Mouse (Mus musculus) v-Abl transformed pro-B cells (cell line): ENCODE measurements at regions not wholly inside any gene's neighbourhood (a gene's known extent, or its start where the extent isn't known, plus 50 kb on each side); places are given as distances from the start of the nearest gene placed in this dataset.

Experiments
- in situ Hi-C, 2 experiments: fragments of 400-800 bp; cut with MboI; formaldehyde crosslinking; loops; one replicate each; pipeline ENCODE4 v1.15.1; 2025; ENCODE audit not compliant: unreplicated experiment in 2 of 2

DNA sequence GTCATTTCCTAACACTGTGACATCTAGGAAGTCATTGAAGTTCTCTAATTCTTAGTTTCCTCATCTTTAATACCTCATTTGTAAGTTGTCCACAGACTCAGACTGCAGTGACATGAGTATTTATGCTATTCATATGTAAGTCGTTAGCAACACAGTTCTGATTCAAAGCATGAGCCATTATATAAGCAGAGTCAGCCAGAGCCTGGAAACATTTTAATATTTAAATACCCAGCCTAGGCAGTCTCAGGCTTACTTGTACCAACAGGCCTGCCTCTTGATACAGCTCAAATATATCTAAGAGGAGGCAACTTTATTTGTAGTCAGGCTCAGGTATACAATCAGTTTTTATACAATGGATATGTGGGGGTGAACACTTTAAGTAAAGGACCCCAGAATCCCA lies 534.8 kb upstream of the Gm26657 start:
- in situ Hi-C loops, result loop anchor here in 1 of 2 experiments (25.0 kb wide), 1 partner anchor 818 kb away; no protein-coding TSS in a partner anchor

DNA sequence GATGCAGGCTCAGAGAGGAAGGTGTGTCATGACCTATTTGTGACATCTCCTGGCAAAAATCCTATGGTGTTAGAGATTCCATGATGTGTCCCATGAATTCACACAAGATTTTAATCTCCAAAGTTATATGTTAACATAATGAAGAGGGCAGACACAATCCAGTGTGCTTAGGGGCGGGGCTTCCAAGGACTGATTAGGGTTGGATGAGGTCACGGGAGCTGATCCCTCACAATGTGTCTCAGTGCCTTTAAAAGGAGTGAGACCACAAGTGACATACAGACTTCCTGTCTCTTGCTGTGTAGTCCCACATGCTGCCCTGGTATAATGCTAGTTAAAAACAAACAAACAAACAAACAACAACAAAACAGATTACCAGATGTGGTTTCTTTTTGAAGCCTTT lies 546.5 kb upstream of the Gm26657 start:
- in situ Hi-C loops, result no loop called here

- in situ Hi-C loops, result no loop called here
Measured at GRCm38 (mm10) chr4:56192516-56192915, 547.4 kb upstream of the Gm26657 start.

GRCm38 (mm10) chr4:56179566-56179965 lies 560.3 kb upstream of the Gm26657 start:
- in situ Hi-C loops, result no loop called here

DNA sequence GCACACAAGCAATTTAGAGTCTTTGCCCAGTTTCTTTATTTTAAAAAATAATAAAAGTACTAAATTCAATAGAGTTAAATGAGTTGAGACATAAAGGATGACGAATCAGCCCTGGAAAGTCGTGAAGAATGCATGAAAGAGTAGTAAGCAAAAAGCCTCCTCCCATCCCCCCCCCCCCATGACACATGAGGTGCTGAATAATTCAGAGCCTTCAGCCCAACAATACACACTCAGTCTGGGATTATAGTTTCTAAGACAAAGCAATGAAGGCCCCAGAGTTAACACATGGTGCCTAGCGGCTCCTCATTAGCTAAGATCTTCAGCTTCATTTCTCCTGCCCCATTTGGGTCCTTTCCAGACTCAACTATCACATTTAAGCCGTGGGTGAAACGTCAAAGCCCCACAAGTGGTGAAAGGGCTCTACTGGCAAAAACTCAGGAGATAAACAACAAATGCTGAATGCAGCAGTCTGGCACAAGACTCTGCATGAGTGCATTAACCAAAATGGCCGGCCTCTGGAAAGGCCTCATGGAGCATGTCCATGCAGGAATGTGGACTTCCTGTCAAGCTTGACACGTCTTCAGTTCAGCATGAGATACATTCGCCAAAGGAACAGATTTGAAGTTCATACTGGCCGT lies 560.9 kb upstream of the Gm26657 start:
- in situ Hi-C loops, result no loop called here

DNA sequence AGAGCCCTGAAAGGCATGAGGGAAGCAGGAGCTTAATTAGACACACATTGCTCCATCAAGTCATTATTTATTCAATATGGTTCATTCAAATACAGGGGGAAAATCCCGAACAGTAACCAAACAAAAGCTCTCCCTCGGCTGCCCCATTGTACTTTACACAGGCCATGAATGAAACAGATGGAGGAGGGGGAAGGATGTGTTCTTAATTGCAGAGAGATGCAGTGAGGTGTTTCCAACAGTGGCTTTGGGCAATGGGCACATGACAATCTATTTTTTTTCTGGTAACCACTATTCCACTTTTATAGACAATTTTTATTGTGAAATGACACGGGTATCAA lies 578.6 kb upstream of the Gm26657 start:
- in situ Hi-C loops, result no loop called here

- in situ Hi-C loops, result no loop called here
Measured at GRCm38 (mm10) chr4:56160551-56161256, 579.2 kb upstream of the Gm26657 start.

GRCm38 (mm10) chr4:56157521-56158065 lies 582.3 kb upstream of the Gm26657 start:
- in situ Hi-C loops, result no loop called here

DNA sequence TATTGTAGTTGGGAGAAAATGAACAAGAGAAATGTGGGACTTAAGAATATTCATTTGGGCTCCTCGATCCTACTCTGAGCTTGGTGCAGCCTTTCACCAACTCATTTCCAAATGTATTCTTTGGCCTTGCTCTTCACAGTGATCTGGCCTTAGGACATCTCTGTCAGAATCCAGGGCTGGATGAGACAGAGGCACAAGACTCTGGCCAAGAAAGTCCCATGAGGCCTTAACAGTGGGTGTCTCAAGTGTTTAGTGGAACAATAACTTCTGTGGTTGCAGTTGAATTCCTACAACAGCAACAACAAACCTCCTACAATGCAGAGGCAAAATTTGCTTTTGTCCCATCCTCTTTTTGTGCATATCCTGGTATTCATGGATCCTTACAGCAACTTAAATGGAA lies 589.2 kb upstream of the Gm26657 start:
- in situ Hi-C loops, result no loop called here

DNA sequence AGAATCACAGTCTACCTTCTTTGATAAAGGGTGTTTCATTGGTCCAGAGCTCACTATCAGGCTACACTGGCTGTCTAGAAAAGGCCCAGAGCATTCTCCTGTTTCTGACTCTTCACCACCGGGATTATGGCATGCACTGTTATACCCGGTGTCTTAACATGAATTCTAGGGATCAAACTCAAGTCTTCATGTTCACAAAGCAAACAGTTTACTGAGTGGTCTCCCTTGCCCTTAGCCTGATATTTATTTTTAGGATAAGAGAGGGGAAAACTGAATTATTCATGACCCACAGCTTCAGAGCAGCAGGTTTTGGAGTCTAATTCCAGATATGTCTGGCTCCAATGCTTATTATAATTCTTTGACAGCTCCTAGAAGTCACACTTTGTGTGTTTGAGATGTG lies 596.0 kb upstream of the Gm26657 start:
- in situ Hi-C loops, result no loop called here

GRCm38 (mm10) chr4:56136837-56137236 lies 603.0 kb upstream of the Gm26657 start:
- in situ Hi-C loops, result no loop called here

DNA sequence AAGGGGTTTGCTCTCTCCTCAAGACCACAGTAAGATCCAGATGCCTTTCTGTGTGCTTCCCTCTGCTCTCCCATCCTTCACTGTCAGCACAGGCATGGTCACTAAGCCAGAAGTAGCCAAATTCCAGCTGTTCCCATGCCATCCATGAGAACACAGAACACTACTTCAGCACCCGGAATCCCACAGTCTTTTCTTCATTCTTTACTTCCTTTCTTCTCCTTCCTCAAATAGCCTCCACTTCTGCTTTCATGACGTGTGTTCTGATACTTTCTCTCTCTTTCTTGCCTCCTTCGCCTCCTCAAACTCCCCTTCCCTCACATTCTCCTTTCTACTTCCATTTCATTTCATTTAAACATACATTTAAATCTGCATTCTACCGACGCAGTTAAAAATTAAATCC lies 602.1 kb upstream of the Klf4 start:
- in situ Hi-C loops, result no loop called here

DNA sequence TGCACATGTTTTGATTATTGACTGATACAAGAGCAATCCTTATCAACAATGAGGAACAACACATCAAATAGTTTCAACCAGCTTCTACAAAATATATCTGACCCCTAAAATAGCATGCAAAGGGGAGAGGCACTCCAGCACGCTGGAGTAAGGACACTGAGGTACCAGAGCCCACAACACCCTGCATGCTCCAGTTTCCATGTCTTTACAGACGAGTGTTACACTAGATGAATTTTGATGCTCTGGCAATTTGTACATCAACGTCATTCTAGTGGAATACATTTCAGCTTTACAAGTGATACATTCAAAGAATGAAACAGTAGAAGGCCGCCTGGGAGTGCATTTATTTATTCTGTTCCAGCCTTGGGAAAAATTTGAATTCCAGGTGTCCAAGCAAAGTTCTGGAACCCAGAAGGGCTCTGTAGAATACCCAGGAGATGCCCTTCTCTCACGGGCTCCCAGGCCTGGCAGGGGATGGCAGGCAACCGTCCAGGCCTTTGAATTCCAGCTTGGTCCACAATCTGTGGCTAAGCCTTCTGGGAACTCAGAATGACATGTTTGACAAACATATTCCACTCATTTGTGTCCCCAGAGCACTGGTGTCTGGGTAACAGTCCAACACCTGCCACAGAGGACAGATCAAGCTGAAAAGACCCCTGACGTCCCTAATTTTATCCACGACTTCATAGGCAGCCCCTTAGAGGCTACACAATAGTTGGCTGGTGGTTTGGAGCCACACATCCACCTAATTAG lies 595.6 kb upstream of the Klf4 start:
- in situ Hi-C loops, result no loop called here

- in situ Hi-C loops, result no loop called here
Measured at GRCm38 (mm10) chr4:56124515-56124914, 592.2 kb upstream of the Klf4 start.

DNA sequence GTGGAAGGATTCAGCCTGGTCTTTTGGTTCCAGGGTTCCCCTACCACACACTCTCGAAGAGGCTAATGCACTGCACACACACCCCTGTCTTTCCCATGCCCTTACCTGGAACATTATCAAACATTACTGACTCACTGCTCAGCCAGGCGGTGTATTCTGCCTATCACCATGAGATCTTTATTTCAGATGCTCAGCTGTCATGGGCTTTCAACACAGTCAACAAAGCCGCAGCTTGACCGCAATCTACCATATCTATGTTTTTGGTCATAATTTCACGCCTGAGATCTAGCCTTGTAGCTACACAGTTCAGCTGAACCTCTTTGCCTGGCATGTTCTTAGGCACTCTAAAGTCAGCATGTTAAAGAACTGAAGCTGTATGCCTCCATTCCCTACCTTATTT lies 589.9 kb upstream of the Klf4 start:
- in situ Hi-C loops, result no loop called here

DNA sequence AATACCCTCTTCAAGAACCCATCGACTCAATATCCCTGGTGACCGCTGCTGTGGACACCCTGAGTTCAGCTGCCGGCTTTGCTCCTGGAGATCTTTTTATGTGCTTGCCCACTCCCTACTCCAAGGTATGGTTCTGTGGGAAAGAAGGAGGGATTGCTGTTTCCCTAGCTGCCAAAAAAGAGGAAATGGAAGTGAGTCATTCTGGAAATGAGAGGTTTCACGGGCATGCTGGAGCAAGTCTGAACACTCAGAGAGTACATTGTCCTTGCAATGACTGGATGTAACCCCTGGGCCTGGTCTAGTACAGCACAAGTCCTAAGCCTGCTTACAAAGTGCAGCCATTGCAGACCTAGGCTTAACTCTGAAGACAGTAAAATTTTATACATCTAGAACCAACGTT lies 589.4 kb upstream of the Klf4 start:
- in situ Hi-C loops, result no loop called here

- in situ Hi-C loops, result no loop called here
Measured at GRCm38 (mm10) chr4:56120357-56120756, 588.1 kb upstream of the Klf4 start.

- in situ Hi-C loops, result no loop called here
Measured at GRCm38 (mm10) chr4:56113701-56114196, 581.5 kb upstream of the Klf4 start.

DNA sequence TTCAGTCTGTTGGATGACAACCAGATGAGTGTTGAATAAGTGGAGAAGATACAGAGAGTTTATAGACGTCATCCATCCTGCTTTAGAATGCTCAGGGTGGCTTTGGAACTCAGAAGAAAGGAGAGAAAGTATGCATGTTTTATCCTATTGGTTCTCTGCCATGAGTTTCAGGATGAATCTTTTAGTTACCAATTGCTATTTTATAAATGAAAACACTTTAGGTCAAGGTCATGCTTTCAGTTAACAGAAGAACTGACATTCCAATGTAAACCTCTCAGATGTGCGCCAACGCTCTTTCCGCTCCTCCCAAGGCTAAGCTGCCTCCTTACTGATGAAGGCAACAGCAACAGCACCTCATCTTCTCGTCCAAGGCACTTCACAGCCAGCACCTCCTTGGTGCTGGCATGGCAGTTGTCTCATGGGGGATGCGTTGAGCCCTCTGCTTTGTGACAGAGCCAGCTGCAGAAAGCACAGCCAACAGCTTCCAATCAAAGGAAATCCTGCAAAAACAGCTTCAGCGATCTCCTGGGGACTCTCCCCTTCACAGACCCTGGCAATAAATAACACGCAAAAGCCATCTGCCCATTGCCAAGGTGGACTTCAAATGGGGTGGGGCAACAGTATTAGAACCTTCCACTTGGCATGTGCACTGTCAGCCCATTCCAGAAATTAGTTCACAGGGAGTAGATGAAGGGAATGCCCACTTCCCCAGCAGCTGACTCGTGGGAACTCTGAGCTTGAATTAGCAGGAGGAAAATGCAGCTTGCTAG lies 580.9 kb upstream of the Klf4 start:
- in situ Hi-C loops, result no loop called here

- in situ Hi-C loops, result no loop called here
Measured at GRCm38 (mm10) chr4:56106962-56107361, 574.7 kb upstream of the Klf4 start.

GRCm38 (mm10) chr4:56102314-56102713 lies 570.0 kb upstream of the Klf4 start:
- in situ Hi-C loops, result no loop called here
